Comparison of ENCODE assay signal across 9 mouse cellular contexts in genomic region chr9:69467310-69467939, GRCm38 (mm10). TPM values are rescaled to one million over a fixed set of nuclear protein-coding genes. Genes with fewer than 3 reads are reported as not detected.
DNase-seq lines count a peak whose midpoint lies in the region; ATAC-seq and TF ChIP-seq lines count a peak whose summit lies in the region.
"Had no signal": no experiment of that assay in that cellular context is flagged by ENCODE, and none has a peak within 500 bp of the region (broad histone marks: within the 10 kb centered on the region; RNA-seq: fewer than 3 reads in every experiment).

No protein-coding gene starts in this region.

- H3K36me3 ChIP-seq in kidney, embryonic 16.5 days (ENCODE audit: insufficient read depth, low read length): peaks cover 8% of the 10 kb centered on the region; the same call in 1 of the 2 replicates
- H3K36me3 ChIP-seq in macrophage (ENCODE audit: inconsistent target): peaks cover 31% of the 10 kb centered on the region
- H3K36me3 ChIP-seq: midbrain, embryonic 10.5 days had no signal

- H3K79me2 ChIP-seq in macrophage (ENCODE audit: inconsistent target): peaks cover 100% of the 10 kb centered on the region

- WGBS in kidney, embryonic 16.5 days: 52% methylated on average over 10 of the region's 10 CpGs
- WGBS in macrophage (ENCODE audit: missing documents): 73% methylated on average over 10 of the region's 10 CpGs

- TF ChIP-seq POLR2A in embryonic fibroblast, embryonic 13.5 days (IDR thresholded peaks at IDR 0.05; ENCODE audit: low read depth, low read length): no peak

- no peak for TF ChIP-seq CTCF in embryonic fibroblast, embryonic 13.5 days (IDR thresholded peaks at IDR 0.05; ENCODE audit: borderline replicate concordance, insufficient read depth, low read length)

- peaks cover 71% of the 10 kb centered on the region for H3K4me1 ChIP-seq in kidney, embryonic 16.5 days (ENCODE audit: insufficient read depth, low read length)
- H3K4me1 ChIP-seq in embryonic fibroblast, embryonic 13.5 days (ENCODE audit: control insufficient read depth, insufficient read depth, low read length): peaks cover 50% of the 10 kb centered on the region

- peak overlapping the region; percentile 62 for H3K27ac ChIP-seq in kidney, embryonic 16.5 days (ENCODE audit: low read length)
- peak overlapping the region; percentile 66 for H3K27ac ChIP-seq in embryonic fibroblast, embryonic 13.5 days (ENCODE audit: insufficient read depth, low read length)
- H3K27ac ChIP-seq in macrophage: peak overlapping the region; percentile 45
- H3K27ac ChIP-seq: midbrain, embryonic 10.5 days had no signal

- H3K9ac ChIP-seq in kidney, embryonic 16.5 days (replicated peaks; ENCODE audit: low read length): no peak overlapping the region

- H3K4me2 ChIP-seq in kidney, embryonic 16.5 days (replicated peaks; ENCODE audit: low read depth, low read length): no peak overlapping the region

- no peak for DNase-seq in kidney, postnatal 36 days
- DNase-seq in ZHBTc4 (ENCODE audit: low read depth, low spot score): peak; percentile 51
- no peak for DNase-seq in right cerebral cortex, adult 2 months (ENCODE audit: low spot score in 2 of 2)
- no peak for DNase-seq in gastrocnemius, postnatal 25 days

- ATAC-seq in kidney, embryonic 16.5 days (ENCODE audit: low FRiP score, low TSS enrichment): peak; percentile 20; the same call in 1 of the 2 replicates
- ATAC-seq in monocyte, adult 5-6 weeks (replicated peaks; ENCODE audit: insufficient number of reproducible peaks, low FRiP score, low TSS enrichment, poor library complexity, severe bottlenecking): no peak

- no peak overlapping the region for H3K4me3 ChIP-seq in kidney, embryonic 16.5 days (ENCODE audit: low read length)
- no peak overlapping the region for H3K4me3 ChIP-seq in embryonic fibroblast, embryonic 13.5 days (ENCODE audit: insufficient read depth, low read length)
- no peak overlapping the region for H3K4me3 ChIP-seq in macrophage (ENCODE audit: inconsistent target)
- H3K4me3 ChIP-seq: midbrain, embryonic 10.5 days had no signal

- no peaks in the 10 kb centered on the region for H3K9me3 ChIP-seq in kidney, embryonic 16.5 days (ENCODE audit: low read length)
- H3K9me3 ChIP-seq: midbrain, embryonic 10.5 days had no signal

- H3K27me3 ChIP-seq in kidney, embryonic 16.5 days (ENCODE audit: insufficient read depth, low read length): no peaks in the 10 kb centered on the region

RNA-seq across cellular contexts. Expression of gene Anxa2, which starts 14.0 kb away (rescaled TPM):
- 669 and 753 TPM in 2 replicates for polyA plus RNA-seq in kidney, embryonic 16.5 days (2015; fragmentation: Nextera tagmentation; extraction: Ambion mirVana)
- 1,213 and 1,412 TPM in 2 replicates for polyA plus RNA-seq in embryonic fibroblast, embryonic 13.5 days (2011; ENCODE audit: insufficient read length, low read depth, missing spikeins)
- 100 to 1,000 TPM in 17 of 26 experiments, 10 to 100 TPM in 9; 47.0 to 591 (median 124) TPM for total RNA-seq in macrophage (2018; cell fraction: chromatin; rRNA removed)
- 100 to 1,000 TPM; 316 to 618 (median 423) TPM for total RNA-seq in macrophage (2018; cell fraction: cytosol; rRNA removed)
- 100 to 1,000 TPM in 21 of 26 experiments, 10 to 100 TPM in 5; 78.5 to 393 (median 125) TPM for total RNA-seq in macrophage (2018; cell fraction: nucleus; rRNA removed)
- polyA plus RNA-seq in macrophage (2018): 379 to 759 TPM (median 732 TPM) in 3 replicates
- total RNA-seq in monocyte, adult 5-6 weeks (2017): 428 to 649 TPM (median 479 TPM) in 3 replicates
- total RNA-seq in gastrocnemius, postnatal 25 days (2021): 10 to 100 TPM; 52.8 to 74.7 TPM
